Mouse (Mus musculus) kidney, adult 18-20 months (tissue): Measurements from ENCODE around the gene Mbnl2.

Experiments
- DNase-seq: peaks from one replicate; pipeline ENCODE4 v3.0.0; 2021

Mbnl2 gene

DNA sequence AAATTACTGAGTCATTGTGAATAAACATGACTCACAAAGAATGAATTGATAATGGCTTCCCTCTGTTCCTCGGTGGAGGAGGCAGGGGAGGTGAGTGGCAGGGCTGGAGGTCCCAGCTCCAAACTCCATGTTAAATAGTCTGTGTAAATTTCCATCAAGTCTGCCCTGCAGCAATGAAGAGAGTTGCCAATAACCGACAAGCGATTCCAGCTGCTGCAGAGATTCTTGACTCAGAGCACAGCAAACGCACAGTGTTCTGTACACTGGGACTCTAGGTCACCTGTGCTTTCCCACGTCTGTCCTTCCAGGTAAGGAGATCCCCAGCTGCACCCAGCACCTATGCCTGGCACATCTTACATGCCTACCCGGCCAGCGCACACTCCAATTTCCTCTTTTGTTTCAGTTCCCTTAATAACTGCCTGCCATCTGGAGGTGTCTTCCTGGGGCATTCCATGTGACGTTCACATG lies 158.5 kb downstream of the Mbnl2 start:
- DNase-seq, result no peak

DNA sequence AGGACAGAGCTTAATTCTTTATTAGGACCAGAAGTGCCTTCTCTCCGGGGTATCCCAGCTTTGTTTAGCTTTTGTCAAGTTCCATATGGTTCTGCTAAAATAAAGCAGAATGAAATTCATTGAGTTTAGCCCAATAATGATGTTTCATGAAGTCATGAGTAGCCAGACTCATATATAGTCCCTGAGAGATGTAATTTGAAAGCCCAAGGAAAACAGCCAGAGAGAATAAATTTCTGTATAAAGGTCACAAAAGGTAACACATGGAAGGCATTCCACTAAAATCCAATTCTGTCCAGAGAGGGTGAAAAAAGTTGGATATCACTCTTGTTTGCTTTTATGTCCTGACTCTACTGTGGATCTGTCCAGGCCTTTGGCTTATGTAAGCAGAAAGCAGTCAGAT lies 159.4 kb downstream of the Mbnl2 start:
- DNase-seq, result no peak

DNA sequence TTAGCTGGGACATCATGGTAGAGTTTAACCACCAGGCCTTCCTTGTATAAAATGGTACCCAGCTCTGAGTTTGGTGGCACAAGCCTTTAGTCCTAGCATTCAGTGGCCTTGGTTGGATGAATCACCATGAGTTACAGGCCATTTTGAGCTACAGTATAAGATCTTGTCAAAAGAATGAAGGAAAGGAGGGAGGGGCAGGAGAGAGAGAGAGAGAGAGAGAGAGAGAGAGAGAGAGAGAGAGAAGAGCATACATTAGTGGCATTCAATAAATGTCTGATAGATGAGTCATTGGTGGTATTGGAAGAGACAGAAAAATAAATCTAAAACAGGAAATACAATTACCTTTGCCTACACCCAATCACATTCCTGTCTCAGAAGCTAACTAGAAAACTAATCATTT lies 165.2 kb downstream of the Mbnl2 start:
- no peak for DNase-seq

DNA sequence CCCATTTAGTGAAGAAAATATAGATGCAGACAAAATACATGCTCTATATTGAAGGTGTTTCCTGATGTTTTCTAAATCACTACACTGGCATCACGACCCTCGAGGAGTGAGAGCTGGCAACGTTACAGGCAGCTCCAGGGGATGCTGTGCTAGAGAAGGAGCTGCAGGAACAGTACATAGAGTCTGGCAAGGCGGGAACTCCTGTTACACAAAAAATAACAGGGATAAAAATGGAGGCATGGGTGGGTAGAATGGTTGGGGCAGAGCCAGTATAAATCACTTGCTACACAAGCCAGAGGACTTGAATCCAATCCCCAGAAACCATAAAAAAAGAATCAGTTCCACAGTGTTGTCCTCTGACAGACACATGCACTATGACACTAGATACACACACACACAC lies 165.8 kb downstream of the Mbnl2 start:
- DNase-seq, result no peak

DNA sequence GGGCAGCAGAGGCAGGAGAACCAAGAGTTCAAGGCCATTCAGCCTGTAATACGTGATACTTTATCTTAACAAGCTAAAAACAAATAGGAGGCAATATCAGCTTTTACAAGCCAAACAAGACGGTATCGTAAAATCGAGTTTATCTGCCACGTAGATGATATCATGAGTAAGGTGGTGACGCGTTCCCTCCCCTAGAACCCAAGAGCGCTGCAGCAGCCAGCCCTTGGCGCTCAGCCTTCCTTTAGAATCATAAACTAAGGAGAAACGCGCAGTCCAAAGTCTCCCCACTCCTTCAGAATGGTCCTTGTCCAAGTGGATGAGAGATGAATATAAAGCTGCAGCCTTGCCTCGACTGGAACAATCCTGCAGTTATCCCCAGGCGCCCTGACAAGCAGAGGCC lies 166.4 kb downstream of the Mbnl2 start:
- DNase-seq, result no peak

DNA sequence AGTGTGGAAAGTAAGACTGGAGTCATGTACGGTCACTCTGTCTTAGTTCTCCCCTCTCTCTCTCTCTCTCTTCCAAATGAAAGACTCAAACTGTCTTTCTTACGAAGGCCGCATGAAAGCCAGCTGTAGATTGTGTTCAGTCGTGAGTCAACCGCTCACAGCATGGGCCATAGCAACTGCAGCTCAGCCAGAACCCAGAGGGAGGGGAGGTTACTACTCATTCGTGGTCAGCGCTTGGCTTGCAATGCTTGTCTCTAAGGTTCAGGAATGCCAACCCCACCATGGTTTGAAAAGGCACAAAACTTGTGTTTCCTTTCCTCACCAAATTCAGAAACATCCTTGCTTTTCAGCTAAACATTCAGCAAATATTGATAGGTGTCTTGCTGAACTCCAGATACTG lies 178.8 kb downstream of the Mbnl2 start:
- no peak for DNase-seq

DNA sequence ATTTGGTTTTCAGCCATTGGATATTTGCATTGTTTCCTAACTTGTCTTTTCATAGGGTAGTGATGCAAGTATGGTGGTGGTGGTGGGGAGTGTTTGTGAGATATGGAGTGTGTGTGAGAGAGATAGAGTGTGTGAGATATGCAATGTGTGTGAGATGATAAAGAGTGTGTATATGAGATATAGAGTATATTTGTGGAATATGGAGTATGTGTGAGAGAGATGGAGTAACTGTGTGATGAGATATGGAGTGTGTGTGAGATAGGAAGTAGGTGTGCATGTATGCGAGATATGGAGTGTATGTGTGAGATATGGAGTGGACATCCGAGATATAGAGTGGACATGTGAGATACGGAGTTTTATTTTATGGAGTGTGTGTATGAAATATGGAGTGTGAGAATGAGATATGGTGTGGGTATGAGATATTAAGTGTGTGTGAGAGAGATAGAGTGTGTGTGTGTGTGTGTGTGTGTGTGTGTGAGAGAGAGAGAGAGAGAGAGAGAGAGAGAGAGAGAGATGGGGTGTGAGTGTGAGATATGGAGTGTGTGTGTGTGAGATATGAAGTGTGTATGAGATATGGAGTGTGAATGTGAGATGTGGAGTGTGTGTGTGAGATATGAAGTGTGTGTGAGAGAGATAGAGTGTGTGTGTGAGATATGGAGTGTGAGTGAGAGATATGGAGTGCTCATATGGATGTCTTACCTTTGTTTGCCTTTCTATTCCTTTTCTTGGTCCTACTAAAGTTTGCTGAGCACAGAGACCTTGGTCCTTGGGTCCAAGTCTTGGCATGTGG lies 188.7 kb downstream of the Mbnl2 start:
- DNase-seq, result no peak

DNA sequence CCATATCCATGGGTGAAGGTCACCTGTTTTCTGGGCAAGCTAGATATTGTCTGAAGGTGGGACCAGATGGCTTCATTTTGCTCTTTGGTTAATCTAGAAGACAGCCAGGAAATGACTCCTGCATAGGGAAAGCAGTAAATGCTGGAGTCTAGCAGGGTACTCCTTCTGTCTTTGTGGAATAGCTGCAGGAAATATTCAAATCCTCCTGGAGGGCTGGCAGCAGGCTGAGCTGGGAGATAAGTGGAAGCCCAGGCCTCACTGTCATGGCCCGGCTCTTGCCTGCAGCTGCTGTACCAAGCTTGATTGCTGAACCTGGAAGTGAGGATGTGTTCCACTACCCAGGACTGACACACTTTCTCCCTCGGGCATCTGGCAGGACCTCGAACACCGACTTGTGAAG lies 191.3 kb downstream of the Mbnl2 start:
- DNase-seq, result no peak

DNA sequence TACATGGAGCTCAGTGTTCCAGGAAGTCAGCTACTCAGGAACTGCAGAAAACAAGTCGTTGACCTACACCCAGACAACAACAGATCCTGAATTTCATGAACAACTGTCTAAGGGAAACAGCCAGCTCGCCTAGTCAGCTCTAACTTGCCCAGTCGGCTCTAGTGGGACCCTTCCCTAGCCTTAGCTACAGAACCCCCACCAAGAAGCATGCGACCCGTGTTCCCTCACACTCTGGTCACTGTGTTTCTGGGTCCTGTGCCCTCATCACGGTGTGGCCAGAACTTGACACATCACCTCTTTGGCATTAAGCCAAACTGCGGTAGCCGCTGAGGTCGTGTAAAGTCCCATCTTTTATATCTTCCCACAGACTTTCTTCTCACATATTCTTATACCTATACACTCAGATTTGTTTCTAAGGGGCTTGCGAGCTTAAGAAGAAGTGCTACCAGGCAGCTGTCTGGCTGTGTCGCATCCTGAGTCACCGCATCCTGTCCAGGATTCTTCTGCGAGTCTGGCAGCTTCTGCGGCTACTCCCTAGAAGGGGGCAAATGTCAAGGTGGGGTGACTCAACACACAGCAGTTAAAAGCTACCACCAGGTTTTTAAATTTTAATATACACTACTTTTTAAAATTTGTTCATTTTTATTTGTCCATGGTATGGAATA lies 193.8 kb downstream of the Mbnl2 start:
- no peak for DNase-seq

DNA sequence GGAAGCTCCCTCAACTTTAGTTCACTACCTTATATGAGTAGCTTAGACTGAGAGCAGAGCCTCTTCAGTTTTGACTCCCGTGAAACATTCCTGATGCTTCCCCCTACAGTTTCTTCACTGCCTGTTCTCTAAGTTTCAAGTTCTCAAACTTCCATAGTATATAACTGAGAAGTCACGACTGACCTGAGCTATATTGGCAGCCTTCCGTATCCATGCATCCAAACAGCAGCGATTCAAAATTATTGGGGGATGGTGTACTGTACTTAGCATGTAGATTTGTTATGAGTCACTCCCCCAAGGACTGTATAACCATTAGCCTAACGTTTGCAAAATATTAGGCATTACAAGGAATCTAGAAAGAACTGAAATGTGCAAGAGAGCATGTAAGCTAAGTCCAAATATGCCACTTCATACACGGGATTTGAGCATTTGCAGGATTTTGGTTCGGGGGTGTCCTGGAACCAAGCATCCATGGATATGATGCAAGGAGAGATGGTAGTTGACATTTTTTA lies 200.8 kb downstream of the Mbnl2 start:
- no peak for DNase-seq

DNA sequence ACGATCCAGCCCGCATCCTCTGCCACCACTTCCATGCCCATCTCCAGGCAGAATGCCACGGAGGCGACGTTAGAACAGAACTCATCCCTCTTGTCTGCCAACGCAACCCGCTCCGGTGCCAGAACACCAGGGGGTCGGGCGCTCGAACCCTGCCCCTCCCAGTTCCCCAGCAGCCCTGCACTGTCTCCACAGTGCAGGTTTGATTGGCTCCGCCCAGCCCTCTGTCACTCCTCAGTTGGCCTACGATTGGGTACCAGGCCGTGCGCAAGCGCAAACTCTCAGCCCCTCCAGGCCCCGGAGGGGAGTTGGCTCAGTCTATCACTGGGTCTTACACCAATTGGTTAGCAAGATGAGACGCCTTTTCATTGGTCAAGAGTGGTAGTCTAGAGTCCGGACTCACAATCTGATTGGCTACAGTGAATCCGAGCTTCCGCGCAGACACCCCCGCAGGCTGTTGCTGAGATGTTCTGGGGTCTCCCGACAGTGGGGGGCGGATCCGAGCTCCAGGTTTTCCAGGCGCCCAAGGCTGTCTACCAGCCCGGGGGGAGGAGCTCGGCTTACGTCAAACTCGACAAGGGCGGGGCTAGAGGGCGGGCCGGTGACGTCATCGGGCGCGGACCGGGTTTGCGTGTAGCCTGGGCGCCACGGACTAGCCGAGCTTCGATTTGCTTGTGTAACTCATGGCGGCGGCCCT lies 202.0 kb downstream of the Mbnl2 start:
- DNase-seq, result peak; percentile 98

DNA sequence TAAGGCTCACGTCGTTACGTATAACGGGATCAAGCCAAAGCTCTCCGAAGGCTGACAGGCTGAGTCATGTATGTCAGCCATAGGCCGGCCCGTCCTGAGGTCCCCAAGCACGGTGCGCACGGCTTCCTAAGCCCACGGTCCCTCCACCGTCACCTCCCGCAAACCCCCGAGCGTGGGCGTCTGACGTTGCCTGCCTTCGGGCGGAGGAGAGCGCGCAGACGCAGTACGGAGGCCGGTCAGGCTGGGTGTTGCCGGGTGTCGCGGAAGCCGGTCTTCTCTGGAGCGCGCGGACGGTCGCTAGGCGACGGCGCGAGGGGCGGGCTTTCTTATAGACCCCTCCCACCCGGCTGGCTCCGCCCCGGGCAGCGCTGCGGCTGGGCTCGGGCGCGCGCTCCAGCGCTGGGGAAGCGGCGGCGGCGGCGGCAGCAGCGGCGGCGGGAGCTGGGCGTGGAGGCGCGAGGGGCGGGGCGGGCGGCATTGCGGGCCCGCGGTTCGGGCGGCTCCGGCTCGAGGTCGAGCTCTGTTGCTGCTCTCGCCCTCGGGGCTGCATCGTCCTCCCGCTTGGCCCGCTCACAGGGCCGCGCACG lies 202.6 kb downstream of the Mbnl2 start, which contains the start of gene Rap2a:
Gene Rap2a (plus strand): TSS at position 463 of the 587 bp plus-strand sequence.
- peak; percentile 97 for DNase-seq

DNA sequence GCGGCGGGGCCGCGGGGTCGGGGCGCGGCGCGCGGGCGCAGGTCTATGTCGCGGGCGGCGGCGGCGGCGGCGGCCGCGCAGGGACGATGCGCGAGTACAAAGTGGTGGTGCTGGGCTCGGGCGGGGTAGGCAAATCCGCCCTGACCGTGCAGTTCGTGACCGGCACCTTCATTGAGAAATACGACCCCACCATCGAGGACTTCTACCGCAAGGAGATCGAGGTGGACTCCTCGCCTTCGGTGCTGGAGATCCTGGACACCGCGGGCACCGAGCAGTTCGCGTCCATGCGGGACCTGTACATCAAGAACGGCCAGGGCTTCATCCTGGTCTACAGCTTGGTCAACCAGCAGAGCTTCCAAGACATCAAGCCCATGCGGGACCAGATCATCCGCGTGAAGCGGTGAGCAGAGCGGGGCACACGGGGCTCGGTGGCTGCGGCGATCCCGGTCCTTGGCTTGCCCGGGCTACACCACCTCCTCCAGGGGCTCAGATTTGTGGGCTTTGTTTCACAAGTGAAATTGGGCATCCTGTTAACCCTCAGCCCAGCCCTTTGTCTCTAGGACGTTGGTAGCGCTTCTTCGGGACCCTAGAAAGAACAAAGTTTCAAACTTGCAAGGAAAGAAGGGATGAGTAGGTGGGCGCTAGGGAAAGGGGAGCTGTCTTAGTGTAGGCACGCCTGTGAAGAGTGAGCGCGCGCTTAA lies 203.3 kb downstream of the Mbnl2 start:
- DNase-seq, result peak; percentile 52

DNA sequence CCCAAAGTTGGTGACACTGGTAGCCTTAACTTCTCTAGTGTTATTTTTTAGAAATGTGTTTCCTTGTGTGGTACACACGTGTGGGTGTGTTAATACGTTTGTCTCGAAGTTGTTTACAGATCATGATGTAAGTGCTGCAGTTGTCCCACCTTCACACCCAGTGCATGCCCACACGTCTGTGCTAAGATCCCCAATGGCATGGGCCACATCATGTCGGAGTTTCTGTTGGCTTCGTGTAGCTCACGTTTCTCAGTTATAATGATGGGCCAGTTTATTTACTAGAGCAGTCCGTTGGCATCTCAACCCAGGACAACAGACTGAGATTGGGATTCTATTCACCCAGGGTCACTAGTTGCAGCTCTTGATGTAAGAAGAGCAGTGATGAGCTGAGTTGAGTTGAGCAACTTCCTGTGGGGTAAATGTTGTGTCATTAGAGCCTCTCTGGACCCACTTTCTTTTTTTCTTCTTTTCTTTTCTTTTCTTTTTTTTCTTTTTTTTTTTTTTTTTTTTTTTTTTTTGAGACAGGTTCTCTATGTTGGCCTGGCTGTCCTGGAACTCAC lies 205.0 kb downstream of the Mbnl2 start:
- no peak for DNase-seq

DNA sequence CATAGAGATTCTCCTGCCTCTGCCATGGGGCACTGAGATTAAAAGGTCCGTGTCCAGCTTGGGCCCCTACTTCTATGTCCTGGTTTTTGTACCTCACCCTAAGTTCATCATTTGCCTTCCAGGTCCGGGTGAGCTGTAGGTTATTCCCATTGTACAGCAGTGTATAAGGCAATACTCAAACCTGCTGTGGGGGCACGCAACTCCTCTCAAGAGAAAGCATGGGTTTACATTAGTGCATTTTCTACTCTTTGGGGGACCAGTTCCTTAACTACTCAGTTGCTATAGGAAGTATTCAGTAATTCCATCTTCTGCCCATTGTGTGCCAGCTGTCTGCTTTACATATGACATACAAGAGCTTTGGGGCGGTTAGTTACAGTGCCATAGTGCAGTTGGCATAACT lies 205.5 kb downstream of the Mbnl2 start:
- DNase-seq, result no peak
